Mouse (Mus musculus) adrenal gland, adult 2 months (tissue): Measurements from ENCODE around the gene Rab3ip. TPM values are rescaled to one million over a fixed set of nuclear protein-coding genes. Genes with fewer than 3 reads are reported as not detected.
A peak's percentile ranks its signal among the peaks of the same experiment; 100 is the strongest.

Experiments
- DNase-seq: peaks from one replicate; pipeline ENCODE4 v3.0.0; 2021
- polyA plus RNA-seq: library from polyadenylated mRNA; depleted of rRNA; stranded (reverse); fragments of >200 nt; gene quantifications from 2 replicates; pipeline ENCODE4 v1.2.3, GENCODE M21; 2012
- total RNA-seq, 2 experiments: library from RNA; stranded (reverse); gene quantifications; 2 replicates each; pipeline ENCODE4 v1.2.3; 2021

The Rab3ip gene
- total and polyA plus RNA-seq, 3 experiments = 36.8 to 45.4 (median 37.9) TPM

- DNase-seq = no peak
Measured at GRCm38 (mm10) chr10:116962152-116962551, 11.6 kb upstream of the Rab3ip start.

GRCm38 (mm10) chr10:116957867-116958551 lies 7.4 kb upstream of the Rab3ip start:
- DNase-seq = no peak

- no peak for DNase-seq
Measured at GRCm38 (mm10) chr10:116956483-116957158, 6.1 kb upstream of the Rab3ip start.

GRCm38 (mm10) chr10:116955191-116955590 lies 4.6 kb upstream of the Rab3ip start:
- no peak for DNase-seq

- no peak for DNase-seq
Measured at GRCm38 (mm10) chr10:116950886-116951285, 317 bp upstream of the Rab3ip start.

- DNase-seq = peak; percentile 60
Measured at GRCm38 (mm10) chr10:116949111-116950008, 1.2 kb downstream of the Rab3ip start.

GRCm38 (mm10) chr10:116948414-116948813 lies 2.2 kb downstream of the Rab3ip start:
- DNase-seq = no peak

GRCm38 (mm10) chr10:116944940-116945339 lies 5.6 kb downstream of the Rab3ip start:
- DNase-seq = peak; percentile 21

- DNase-seq = no peak
Measured at GRCm38 (mm10) chr10:116944144-116944543, 6.4 kb downstream of the Rab3ip start.

GRCm38 (mm10) chr10:116943025-116943424 lies 7.5 kb downstream of the Rab3ip start:
- DNase-seq = no peak

GRCm38 (mm10) chr10:116935028-116935427 lies 15.5 kb downstream of the Rab3ip start:
- no peak for DNase-seq

- DNase-seq = no peak
Measured at GRCm38 (mm10) chr10:116933794-116934193, 16.8 kb downstream of the Rab3ip start.

GRCm38 (mm10) chr10:116932418-116932817 lies 18.2 kb downstream of the Rab3ip start:
- no peak for DNase-seq

- peak; percentile 50 for DNase-seq
Measured at GRCm38 (mm10) chr10:116931497-116932179, 18.9 kb downstream of the Rab3ip start.

GRCm38 (mm10) chr10:116930936-116931335 lies 19.6 kb downstream of the Rab3ip start:
- no peak for DNase-seq

GRCm38 (mm10) chr10:116930506-116930905 lies 20.1 kb downstream of the Rab3ip start:
- DNase-seq = no peak

GRCm38 (mm10) chr10:116928826-116929225 lies 21.7 kb downstream of the Rab3ip start:
- DNase-seq = peak; percentile 64

GRCm38 (mm10) chr10:116926428-116927113 lies 24.0 kb downstream of the Rab3ip start:
- DNase-seq = no peak

- no peak for DNase-seq
Measured at GRCm38 (mm10) chr10:116923651-116924495, 26.7 kb downstream of the Rab3ip start.

GRCm38 (mm10) chr10:116922161-116922560 lies 28.4 kb downstream of the Rab3ip start:
- DNase-seq = no peak
